Mouse (Mus musculus) heart, adult 18-20 months (tissue): Measurements from ENCODE around the gene Ube2n. TPM values are rescaled to one million over a fixed set of nuclear protein-coding genes. Genes with fewer than 3 reads are reported as not detected.

Source experiments
- DNase-seq, 2 experiments: peaks; one replicate each; pipeline ENCODE4 v3.0.0; 2021 to 2022; ENCODE audit warnings: mixed read lengths in 1 of 2
- long read RNA-seq, 2 experiments: library from polyadenylated mRNA; stranded (forward); transcript quantifications; one replicate each; pipeline ENCODE4 v2.0.0; 2021
- total RNA-seq, 2 experiments: library from RNA; stranded (reverse); gene quantifications; 2 replicates each; pipeline ENCODE4 v1.2.3; 2021

Gene Ube2n
- total RNA-seq: 10 to 100 TPM; 86.6 to 91.4 TPM
- long read RNA-seq, experiment 1, transcript Ube2n-201 (4 exons, 3,867 nt): major isoform, 45 of 49 reads
- long read RNA-seq, experiment 1, partial matches to known transcripts: 1 of 49 reads
- long read RNA-seq, experiment 1, other reads (novel, unspliced or antisense): 3 of 49 reads
- long read RNA-seq, experiment 2, transcript Ube2n-201 (4 exons, 3,867 nt): major isoform, 35 of 38 reads
- long read RNA-seq, experiment 2, partial matches to known transcripts: 1 of 38 reads
- long read RNA-seq, experiment 2, other reads (novel, unspliced or antisense): 1 of 38 reads

- peak; percentile 97 to 99 for DNase-seq
Measured at GRCm38 (mm10) chr10:95514656-95515292, at the start of gene Ube2n. Gene Ube2n (plus strand): TSS chr10:95515145.

- no peak for DNase-seq
Measured at GRCm38 (mm10) chr10:95465485-95465896, 49.5 kb upstream of the Ube2n start.

- no peak for DNase-seq
Measured at GRCm38 (mm10) chr10:95468894-95469293, 46.1 kb upstream of the Ube2n start.

- DNase-seq: no peak
Measured at GRCm38 (mm10) chr10:95471186-95471585, 43.8 kb upstream of the Ube2n start.

GRCm38 (mm10) chr10:95471889-95472547 lies 42.9 kb upstream of the Ube2n start:
- no peak for DNase-seq

- peak; percentile 79 to 91 for DNase-seq
Measured at GRCm38 (mm10) chr10:95475923-95476322, 39.0 kb upstream of the Ube2n start.

- DNase-seq: no peak
Measured at GRCm38 (mm10) chr10:95477516-95477915, 37.4 kb upstream of the Ube2n start.

- DNase-seq: peak; percentile 41 to 52
Measured at GRCm38 (mm10) chr10:95489653-95490052, 25.3 kb upstream of the Ube2n start.

- no peak for DNase-seq
Measured at GRCm38 (mm10) chr10:95494268-95494667, 20.7 kb upstream of the Ube2n start.

- DNase-seq: no peak
Measured at GRCm38 (mm10) chr10:95501033-95501432, 13.9 kb upstream of the Ube2n start.

GRCm38 (mm10) chr10:95501463-95502081 lies 13.4 kb upstream of the Ube2n start, which contains the start of gene Mrpl42:
Gene Mrpl42 (minus strand): TSS chr10:95501940.
- DNase-seq: peak; percentile 91 to 94

- no peak for DNase-seq
Measured at GRCm38 (mm10) chr10:95503443-95504235, 11.3 kb upstream of the Ube2n start.

- no peak for DNase-seq
Measured at GRCm38 (mm10) chr10:95504341-95504740, 10.6 kb upstream of the Ube2n start.

GRCm38 (mm10) chr10:95508126-95508525 lies 6.8 kb upstream of the Ube2n start:
- DNase-seq: peak in 1 of 2 experiments; percentile 18

GRCm38 (mm10) chr10:95508793-95509192 lies 6.2 kb upstream of the Ube2n start:
- peak in 1 of 2 experiments; percentile 52 for DNase-seq

GRCm38 (mm10) chr10:95509263-95509662 lies 5.7 kb upstream of the Ube2n start:
- DNase-seq: no peak

GRCm38 (mm10) chr10:95512635-95513034 lies 2.3 kb upstream of the Ube2n start:
- no peak for DNase-seq

GRCm38 (mm10) chr10:95513768-95514556 lies 983 bp upstream of the Ube2n start:
- DNase-seq: no peak

- peak in 1 of 2 experiments; percentile 42 for DNase-seq
Measured at GRCm38 (mm10) chr10:95515293-95515931, 467 bp downstream of the Ube2n start.

GRCm38 (mm10) chr10:95517656-95518055 lies 2.7 kb downstream of the Ube2n start:
- no peak for DNase-seq
